Mouse (Mus musculus) frontal cortex, postnatal 14 days (tissue): Measurements from ENCODE around the gene Tex48.

ENCODE experiments used
- DNase-seq, 2 experiments: peaks; one replicate each; pipeline ENCODE4 v3.0.0; 2022; ENCODE audit warnings: low spot score in 2 of 2

Gene Tex48

GRCm38 (mm10) chr4:63595259-63595658 lies 27.0 kb downstream of the Tex48 start:
- no peak for DNase-seq

GRCm38 (mm10) chr4:63594459-63595110 lies 27.6 kb downstream of the Tex48 start:
- no peak for DNase-seq

GRCm38 (mm10) chr4:63590538-63590937 lies 31.7 kb downstream of the Tex48 start:
- DNase-seq: no peak

GRCm38 (mm10) chr4:63589987-63590386 lies 32.2 kb downstream of the Tex48 start:
- DNase-seq: no peak

- no peak for DNase-seq
These were observed 36.0 kb downstream of the Tex48 start for GRCm38 (mm10) chr4:63586240-63586639.

GRCm38 (mm10) chr4:63585216-63585615 lies 37.0 kb downstream of the Tex48 start:
- no peak for DNase-seq

- no peak for DNase-seq
These were observed 39.6 kb downstream of the Tex48 start for GRCm38 (mm10) chr4:63582580-63582979.

GRCm38 (mm10) chr4:63580078-63580477 lies 42.1 kb downstream of the Tex48 start:
- no peak for DNase-seq

- no peak for DNase-seq
These were observed 42.6 kb downstream of the Tex48 start for GRCm38 (mm10) chr4:63579649-63580048.

- DNase-seq: no peak
These were observed 49.6 kb downstream of the Tex48 start for GRCm38 (mm10) chr4:63572621-63573020.

GRCm38 (mm10) chr4:63570208-63570781 lies 51.9 kb downstream of the Tex48 start:
- no peak for DNase-seq

- DNase-seq: no peak
These were observed 52.9 kb downstream of the Tex48 start for GRCm38 (mm10) chr4:63569322-63569721.

GRCm38 (mm10) chr4:63567712-63568390 lies 54.4 kb downstream of the Tex48 start:
- DNase-seq: no peak

- no peak for DNase-seq
These were observed 59.5 kb downstream of the Tex48 start for GRCm38 (mm10) chr4:63562742-63563141.

- no peak for DNase-seq
These were observed 60.2 kb downstream of the Tex48 start for GRCm38 (mm10) chr4:63561861-63562675.

GRCm38 (mm10) chr4:63560079-63560478 lies 62.1 kb downstream of the Tex48 start:
- no peak for DNase-seq

- no peak for DNase-seq
These were observed 63.0 kb downstream of the Tex48 start for GRCm38 (mm10) chr4:63559127-63559697.

- peak; percentile 44 to 58 for DNase-seq
These were observed 63.7 kb downstream of the Tex48 start, which contains the start of gene Tmem268 for GRCm38 (mm10) chr4:63558407-63559081. Gene Tmem268, plus strand, starts transcription at chr4:63558781.

- DNase-seq: no peak
These were observed 64.8 kb downstream of the Tex48 start for GRCm38 (mm10) chr4:63557124-63558059.
